In the genomic region with DNA sequence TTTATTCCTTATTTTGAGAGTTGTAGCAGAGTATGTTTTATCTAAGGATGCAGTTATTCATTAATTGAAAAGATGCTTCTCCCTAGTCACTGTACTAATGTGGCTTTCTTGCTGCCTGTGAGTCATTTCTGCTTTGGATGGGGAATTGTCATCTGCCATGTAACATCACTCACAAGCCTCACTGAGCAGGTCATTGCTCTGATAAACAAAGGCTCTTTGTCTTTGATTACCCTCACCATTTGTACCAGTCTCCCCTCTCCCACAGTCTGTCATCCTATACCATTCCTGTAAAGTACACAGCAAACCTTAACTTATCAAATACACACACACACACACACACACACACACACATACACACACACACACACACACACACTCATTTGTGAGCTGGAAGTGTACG, we compare ENCODE assay signal across 18 mouse cellular contexts. TPM values are rescaled to one million over a fixed set of nuclear protein-coding genes. Genes with fewer than 3 reads are reported as not detected.
"Had no signal": no experiment of that assay in that cellular context is flagged by ENCODE, and none has a peak within 500 bp of the region (broad histone marks: within the 10 kb centered on the region; RNA-seq: fewer than 3 reads in every experiment).

No protein-coding gene starts in this region.

- DNase-seq: gastrocnemius, postnatal 25 days; heart, adult 18-20 months; heart, postnatal 10 days; heart, postnatal 4 days; kidney, adult 18-20 months; kidney, adult 8-10 months; kidney, postnatal 10 days; kidney, postnatal 25 days; kidney, postnatal 4 days; layer of hippocampus, postnatal 36 days; left cerebral cortex, postnatal 4 days had no signal

RNA-seq across cellular contexts. Expression of a gene that starts 16.1 kb away (rescaled TPM):
- total RNA-seq: gastrocnemius, adult 8-10 months; gastrocnemius, postnatal 25 days; layer of hippocampus, adult 2 months; layer of hippocampus, postnatal 10 days; layer of hippocampus, postnatal 36 days; left cerebral cortex, adult 18-20 months; left cerebral cortex, adult 8-10 months; left cerebral cortex, postnatal 10 days; left cerebral cortex, postnatal 25 days had no signal
